Mouse (Mus musculus) right cerebral cortex, postnatal 14 days (tissue): Measurements from ENCODE around the gene Add2.

Experiments used
- DNase-seq: peaks from one replicate; pipeline ENCODE4 v3.0.0; 2022

Add2 gene

GRCm38 (mm10) chr6:86050586-86051268, 22.2 kb downstream of the Add2 start:
- no peak for DNase-seq

GRCm38 (mm10) chr6:86052032-86052459, 23.6 kb downstream of the Add2 start:
- DNase-seq, result no peak

- DNase-seq, result no peak
Measured at GRCm38 (mm10) chr6:86052556-86052955, 24.1 kb downstream of the Add2 start.

GRCm38 (mm10) chr6:86053099-86053498, 24.6 kb downstream of the Add2 start:
- DNase-seq, result no peak

GRCm38 (mm10) chr6:86053594-86053993, 25.1 kb downstream of the Add2 start:
- DNase-seq, result no peak

- DNase-seq, result no peak
Measured at GRCm38 (mm10) chr6:86058475-86058874, 30.0 kb downstream of the Add2 start.

GRCm38 (mm10) chr6:86059151-86059853, 30.8 kb downstream of the Add2 start:
- no peak for DNase-seq

GRCm38 (mm10) chr6:86060170-86060569, 31.7 kb downstream of the Add2 start:
- DNase-seq, result no peak

GRCm38 (mm10) chr6:86062226-86062625, 33.7 kb downstream of the Add2 start:
- no peak for DNase-seq

- DNase-seq, result no peak
Measured at GRCm38 (mm10) chr6:86062684-86063083, 34.2 kb downstream of the Add2 start.

GRCm38 (mm10) chr6:86064318-86065016, 36.0 kb downstream of the Add2 start:
- DNase-seq, result peak; percentile 69

- no peak for DNase-seq
Measured at GRCm38 (mm10) chr6:86066727-86067126, 38.2 kb downstream of the Add2 start.

- DNase-seq, result no peak
Measured at GRCm38 (mm10) chr6:86067145-86067544, 38.7 kb downstream of the Add2 start.

- DNase-seq, result no peak
Measured at GRCm38 (mm10) chr6:86069009-86069408, 40.5 kb downstream of the Add2 start.

- DNase-seq, result no peak
Measured at GRCm38 (mm10) chr6:86069856-86070255, 41.4 kb downstream of the Add2 start.

- DNase-seq, result no peak
Measured at GRCm38 (mm10) chr6:86070277-86070676, 41.8 kb downstream of the Add2 start.

GRCm38 (mm10) chr6:86073882-86074281, 45.4 kb downstream of the Add2 start:
- DNase-seq, result no peak

GRCm38 (mm10) chr6:86074538-86075204, 46.2 kb downstream of the Add2 start:
- no peak for DNase-seq

- DNase-seq, result no peak
Measured at GRCm38 (mm10) chr6:86076525-86076924, 48.0 kb downstream of the Add2 start.

GRCm38 (mm10) chr6:86077880-86078279, 49.4 kb downstream of the Add2 start:
- no peak for DNase-seq

- no peak for DNase-seq
Measured at GRCm38 (mm10) chr6:86078361-86079010, 50.0 kb downstream of the Add2 start.

- no peak for DNase-seq
Measured at GRCm38 (mm10) chr6:86079323-86079722, 50.8 kb downstream of the Add2 start.

GRCm38 (mm10) chr6:86085518-86085917, 57.0 kb downstream of the Add2 start:
- DNase-seq, result peak; percentile 71
